Mouse (Mus musculus) lung, postnatal 36 days (tissue): ENCODE data around the gene Ifna16.
A peak's percentile ranks its signal among the peaks of the same experiment; 100 is the strongest.

Source experiments
- DNase-seq: peaks from one replicate; pipeline ENCODE4 v3.0.0; 2022; ENCODE audit warnings: mixed read lengths

Gene Ifna16

GRCm38 (mm10) chr4:88641077-88641831 is 35.5 kb downstream of the Ifna16 start:
- DNase-seq, result peak; percentile 96

- DNase-seq, result no peak
Observed at GRCm38 (mm10) chr4:88640704-88641076, 36.0 kb downstream of the Ifna16 start.

DNA sequence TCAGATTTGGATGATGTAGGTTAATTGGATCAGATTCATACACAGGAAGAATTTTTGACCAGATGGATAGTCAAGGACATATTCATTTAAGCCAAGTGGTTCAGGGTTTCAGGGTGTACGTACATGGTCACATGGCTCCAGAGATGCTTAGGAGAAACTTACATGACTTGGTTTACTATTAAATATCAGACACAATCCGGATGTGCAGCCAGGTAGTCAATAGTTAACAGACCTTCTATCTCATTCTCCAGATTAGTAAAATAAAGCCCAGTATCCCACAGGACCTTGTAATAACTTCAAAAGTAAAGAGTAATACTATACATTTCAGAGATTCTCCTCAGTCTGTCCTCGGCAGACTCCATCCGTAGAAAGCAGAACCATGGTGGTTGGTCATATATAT is 42.4 kb downstream of the Ifna16 start, which contains the start of gene C87499:
Gene C87499 (minus strand): TSS at position 101 of the 400 bp plus-strand sequence.
- no peak for DNase-seq
